Mouse (Mus musculus): ENCODE results near the gene Mettl6. TPM values are rescaled to one million over a fixed set of nuclear protein-coding genes. Genes with fewer than 3 reads are reported as not detected.

The Mettl6 gene
- polyA plus RNA-seq (2012; rRNA removed; ENCODE audit: low replicate concordance): 1.5 and 3.7 TPM in 2 replicates

DNA sequence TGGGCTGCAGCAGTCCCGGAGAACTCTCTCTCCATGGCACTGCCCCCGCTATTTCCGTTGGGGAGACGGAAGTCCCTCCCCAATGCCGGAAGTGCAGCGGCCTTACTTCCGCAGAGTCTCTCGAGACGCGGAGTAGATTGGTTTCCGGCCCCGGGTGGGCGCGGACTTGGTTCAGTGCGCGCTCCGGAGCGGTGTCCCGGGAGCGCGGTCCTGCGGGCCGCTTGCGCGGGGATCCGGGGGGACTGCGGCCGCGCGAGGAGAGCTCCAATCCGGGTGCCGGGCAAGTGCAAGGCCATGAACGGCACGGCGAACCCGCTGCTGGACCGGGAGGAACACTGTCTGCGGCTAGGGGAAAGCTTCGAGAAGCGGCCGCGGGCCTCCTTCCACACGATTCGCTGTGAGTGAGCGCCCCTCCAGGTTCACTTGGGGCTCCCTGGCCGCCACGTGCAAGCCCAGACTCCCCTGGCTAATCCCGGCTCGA is at the start of gene Mettl6:
Mettl6 (minus strand) TSS at position 66 of the 481 bp plus-strand sequence.

DNA sequence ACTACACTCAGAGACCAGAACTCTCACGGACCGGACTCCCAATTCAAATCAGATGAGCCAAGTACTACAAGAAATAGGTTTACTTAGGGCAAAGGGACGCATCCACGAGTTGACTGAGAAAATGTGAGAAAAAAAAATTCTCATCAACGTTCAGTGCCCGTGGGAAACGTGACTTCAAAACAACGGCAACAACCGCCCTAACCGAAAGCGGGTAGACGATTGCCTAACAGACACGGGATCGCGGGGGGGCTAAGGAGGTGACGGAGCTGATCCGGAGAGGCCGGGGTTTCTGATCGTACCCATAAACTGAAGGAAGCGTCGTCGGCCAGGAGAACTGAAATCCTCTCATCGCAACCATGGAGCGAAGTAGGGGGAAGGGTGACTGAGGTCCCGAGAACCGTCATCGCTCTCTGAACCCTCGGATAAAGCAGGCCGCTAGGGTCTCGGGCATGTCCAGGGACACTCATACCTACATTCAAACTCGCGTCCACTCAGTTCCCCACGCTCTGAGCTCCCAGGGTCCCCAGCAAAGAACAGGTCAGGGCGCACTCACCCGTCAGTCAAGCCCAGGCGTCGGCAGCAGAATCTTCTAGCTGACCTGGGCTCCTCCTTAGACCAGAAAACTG is 378 bp downstream of the Mettl6 start, which contains the start of gene Eaf1:
Eaf1 (plus strand) TSS at position 51 of the 626 bp plus-strand sequence.

DNA sequence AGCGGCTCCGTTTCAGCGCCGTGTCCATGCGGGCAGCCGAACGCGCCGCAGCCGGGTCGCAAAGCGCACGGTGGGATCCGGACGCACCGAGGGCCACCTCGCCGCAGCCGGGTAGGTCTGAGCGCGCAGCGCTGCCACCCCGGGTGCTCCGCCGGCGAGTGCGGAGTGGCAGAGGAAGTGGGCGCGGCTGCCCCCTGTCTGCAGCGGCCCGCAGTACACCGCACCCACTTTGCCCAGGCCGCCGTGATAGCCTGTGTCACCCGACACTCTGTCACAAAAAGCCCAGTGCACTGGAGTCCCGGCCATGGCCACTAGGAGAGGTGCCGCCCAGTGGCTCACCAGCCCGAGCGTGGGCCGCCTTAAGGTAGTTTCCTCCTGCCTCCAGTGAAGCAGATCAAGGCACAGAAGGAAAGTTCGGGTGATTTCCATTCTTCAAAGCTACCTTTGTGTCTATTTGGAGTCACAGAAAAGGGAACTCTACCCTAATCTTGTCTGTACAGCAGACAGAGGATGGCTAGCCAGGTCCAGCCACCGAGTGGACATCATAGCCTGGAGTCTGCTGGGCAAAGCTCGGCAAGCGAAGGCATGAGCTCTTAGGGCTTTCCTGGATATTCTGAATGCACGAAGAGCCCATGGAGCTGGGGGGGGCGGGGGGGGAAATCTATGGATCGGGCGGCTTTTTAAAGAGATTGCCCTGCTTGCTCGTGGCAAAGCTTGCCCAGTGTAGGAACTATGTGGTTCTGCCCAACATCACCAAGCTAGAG is 58.7 kb downstream of the Mettl6 start, which contains the start of gene Sh3bp5:
Sh3bp5 (minus strand) TSS at position 149 of the 764 bp plus-strand sequence.

Other genes starting within 250 kb of the Mettl6 start
- gene Phf7, start 243.7 kb downstream of the Mettl6 start, polyA plus RNA-seq (2012; rRNA removed; ENCODE audit: low replicate concordance): 3.1 and 3.5 TPM in 2 replicates
- 25.9 and 28.7 TPM in 2 replicates for gene Bap1, start 243.6 kb downstream of the Mettl6 start, polyA plus RNA-seq (2012; rRNA removed; ENCODE audit: low replicate concordance)
- gene Dnah1, start 171.1 kb downstream of the Mettl6 start, polyA plus RNA-seq (2012; rRNA removed; ENCODE audit: low replicate concordance): 0.01 and 0.08 TPM in 2 replicates
- gene Capn7, start 158.4 kb downstream of the Mettl6 start, polyA plus RNA-seq (2012; rRNA removed; ENCODE audit: low replicate concordance): 4.6 and 5.8 TPM in 2 replicates
- 1.3 and 1.7 TPM in 2 replicates for gene Sh3bp5, start 59.0 kb downstream of the Mettl6 start, polyA plus RNA-seq (2012; rRNA removed; ENCODE audit: low replicate concordance)
- gene Eaf1, start 641 bp downstream of the Mettl6 start, polyA plus RNA-seq (2012; rRNA removed; ENCODE audit: low replicate concordance): 23.2 and 37.7 TPM in 2 replicates
- 0.37 and 0.59 TPM in 2 replicates for gene Colq, start 96.3 kb upstream of the Mettl6 start, polyA plus RNA-seq (2012; rRNA removed; ENCODE audit: low replicate concordance)
- gene Gm49387, start 145.8 kb upstream of the Mettl6 start, polyA plus RNA-seq (2012; rRNA removed; ENCODE audit: low replicate concordance): not detected in 2 replicates
- 19.0 and 23.2 TPM in 2 replicates for gene Btd, start 146.0 kb upstream of the Mettl6 start, polyA plus RNA-seq (2012; rRNA removed; ENCODE audit: low replicate concordance)
- gene Hacl1, start 146.2 kb upstream of the Mettl6 start, polyA plus RNA-seq (2012; rRNA removed; ENCODE audit: low replicate concordance): 2.9 and 5.8 TPM in 2 replicates

Data from duodenum, adult 2 months (tissue).